Mouse (Mus musculus): Measurements from ENCODE around the gene Ccnl2. TPM values are rescaled to one million over a fixed set of nuclear protein-coding genes. Genes with fewer than 3 reads are reported as not detected.
A peak's percentile ranks its signal among the peaks of the same experiment; 100 is the strongest.

Gene Ccnl2
- polyA plus RNA-seq, 1 experiment from 2014 or later, result 103 TPM

DNA sequence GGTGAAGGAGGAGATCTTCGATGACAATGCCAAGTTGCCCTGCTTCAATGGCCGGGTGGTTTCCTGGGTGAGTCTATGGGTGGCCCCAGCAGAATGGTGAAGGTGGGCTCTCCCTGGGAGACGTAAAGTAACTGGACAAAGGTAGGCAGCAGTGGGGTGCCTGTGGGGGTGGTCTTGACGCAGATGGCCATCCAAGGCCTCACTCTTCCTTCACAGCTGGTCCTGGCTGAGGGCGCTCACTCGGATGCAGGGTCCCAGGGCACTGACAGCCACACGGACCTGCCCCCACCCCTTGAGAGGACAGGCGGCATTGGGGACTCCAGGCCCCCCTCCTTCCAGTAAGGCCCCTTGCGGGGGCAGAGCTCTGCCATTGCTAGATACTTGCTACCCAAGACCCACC lies 41.1 kb downstream of the Ccnl2 start:
- DNase-seq (ENCODE audit: low spot score) (no peak), ATAC-seq (replicated peaks; ENCODE audit: low FRiP score, low read depth) (no peak)
- Histone ChIP-seq H3K27ac (no peak overlapping the region), H3K4me2 (ENCODE audit: low read length) (no peak overlapping the region), H3K4me3 (replicated peaks; ENCODE audit: low read depth, low read length) (no peak overlapping the region), H3K36me3 (ENCODE audit: insufficient read depth, low read length) (peaks cover 48% of the 10 kb centered on the region), H3K4me1 (replicated peaks; ENCODE audit: insufficient read depth, low read length) (peaks cover 6% of the 10 kb centered on the region), H3K9me3 (replicated peaks; ENCODE audit: low read length) (no peaks in the 10 kb centered on the region), H3K9ac (ENCODE audit: low read depth, low read length) (no peak overlapping the region), H3K27me3 (ENCODE audit: insufficient read depth, low read length) (no peaks in the 10 kb centered on the region)
- TF ChIP-seq CTCF (IDR thresholded peaks at IDR 0.05; ENCODE audit: low read depth), result no peak
- 91% methylated on average over 9 of the region's 9 CpGs for WGBS

DNA sequence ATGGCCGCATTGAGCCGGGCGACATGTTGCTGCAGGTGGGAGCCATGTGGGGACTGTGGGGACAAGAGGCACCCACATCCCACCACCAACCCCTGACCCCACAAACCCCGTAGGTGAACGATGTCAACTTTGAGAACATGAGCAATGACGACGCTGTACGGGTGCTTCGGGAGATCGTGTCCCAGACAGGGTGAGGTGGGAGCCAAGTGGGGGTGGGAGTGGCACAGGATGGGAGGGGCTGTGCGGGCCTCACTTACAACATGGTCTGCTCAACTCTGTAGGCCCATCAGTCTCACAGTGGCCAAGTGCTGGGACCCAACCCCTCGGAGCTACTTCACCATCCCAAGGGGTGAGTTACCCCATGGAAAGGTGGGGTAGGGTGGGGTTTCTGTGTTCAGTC lies 42.7 kb downstream of the Ccnl2 start:
- Histone ChIP-seq H3K4me1 (replicated peaks; ENCODE audit: insufficient read depth, low read length) (no peaks in the 10 kb centered on the region; the same call in 1 of the 2 replicates), H3K4me2 (ENCODE audit: low read length) (no peak overlapping the region), H3K9me3 (replicated peaks; ENCODE audit: low read length) (no peaks in the 10 kb centered on the region), H3K36me3 (ENCODE audit: insufficient read depth, low read length) (peaks cover 51% of the 10 kb centered on the region), H3K4me3 (replicated peaks; ENCODE audit: low read depth, low read length) (no peak overlapping the region), H3K27me3 (ENCODE audit: insufficient read depth, low read length) (no peaks in the 10 kb centered on the region), H3K27ac (no peak overlapping the region), H3K9ac (ENCODE audit: low read depth, low read length) (no peak overlapping the region)
- DNase-seq (ENCODE audit: low spot score), result no peak
- ATAC-seq (replicated peaks; ENCODE audit: low FRiP score, low read depth), result no peak
- TF ChIP-seq CTCF (IDR thresholded peaks at IDR 0.05; ENCODE audit: low read depth), result no peak
- WGBS, result 96% methylated on average over 12 of the region's 12 CpGs

DNA sequence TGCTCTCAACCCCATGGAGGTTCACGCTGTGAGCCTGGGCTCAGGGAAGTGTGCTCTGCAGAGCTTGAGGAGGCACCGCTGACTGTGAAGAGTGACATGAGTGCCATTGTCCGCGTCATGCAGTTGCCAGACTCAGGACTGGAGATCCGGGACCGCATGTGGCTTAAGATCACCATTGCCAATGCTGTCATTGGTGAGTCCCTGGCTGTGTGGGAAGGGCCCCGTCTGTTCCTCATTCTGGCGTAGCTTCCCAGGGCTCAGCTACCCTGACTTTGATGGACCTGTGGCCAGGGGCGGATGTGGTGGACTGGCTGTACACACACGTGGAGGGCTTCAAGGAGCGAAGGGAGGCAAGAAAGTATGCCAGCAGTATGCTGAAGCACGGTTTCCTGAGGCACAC lies 43.8 kb downstream of the Ccnl2 start:
- Histone ChIP-seq H3K27me3 (ENCODE audit: insufficient read depth, low read length) (no peaks in the 10 kb centered on the region), H3K4me2 (ENCODE audit: low read length) (no peak overlapping the region), H3K4me1 (replicated peaks; ENCODE audit: insufficient read depth, low read length) (no peaks in the 10 kb centered on the region; the same call in 1 of the 2 replicates), H3K4me3 (replicated peaks; ENCODE audit: low read depth, low read length) (no peak overlapping the region), H3K27ac (no peak overlapping the region), H3K9me3 (replicated peaks; ENCODE audit: low read length) (no peaks in the 10 kb centered on the region), H3K36me3 (ENCODE audit: insufficient read depth, low read length) (peaks cover 53% of the 10 kb centered on the region), H3K9ac (ENCODE audit: low read depth, low read length) (no peak overlapping the region)
- 90% methylated on average over 12 of the region's 12 CpGs for WGBS
- no peak for TF ChIP-seq CTCF (IDR thresholded peaks at IDR 0.05; ENCODE audit: low read depth)
- DNase-seq (ENCODE audit: low spot score), result no peak
- ATAC-seq (replicated peaks; ENCODE audit: low FRiP score, low read depth), result no peak

DNA sequence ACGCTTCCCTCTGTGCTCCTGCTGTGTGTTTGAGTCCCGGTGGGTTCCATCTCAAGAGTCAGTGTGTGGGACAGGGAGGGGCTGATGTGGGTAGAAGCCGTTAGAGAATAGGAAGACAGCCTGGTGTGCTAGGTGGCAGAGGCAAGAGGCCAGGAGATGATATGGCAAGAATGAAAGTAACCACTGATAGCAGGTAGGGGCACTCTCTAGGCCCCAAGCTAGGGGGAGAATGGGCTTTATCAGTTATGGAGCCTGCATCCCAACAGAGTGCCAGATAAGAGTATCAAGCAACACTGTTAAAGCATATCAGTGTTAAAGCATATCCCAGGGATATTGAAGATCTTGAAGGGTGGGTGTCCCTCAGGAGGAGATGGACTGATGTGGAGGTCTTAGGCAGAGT lies 44.6 kb downstream of the Ccnl2 start:
- WGBS, result 77% methylated on average over 3 of the region's 3 CpGs
- no peak for TF ChIP-seq CTCF (IDR thresholded peaks at IDR 0.05; ENCODE audit: low read depth)

DNA sequence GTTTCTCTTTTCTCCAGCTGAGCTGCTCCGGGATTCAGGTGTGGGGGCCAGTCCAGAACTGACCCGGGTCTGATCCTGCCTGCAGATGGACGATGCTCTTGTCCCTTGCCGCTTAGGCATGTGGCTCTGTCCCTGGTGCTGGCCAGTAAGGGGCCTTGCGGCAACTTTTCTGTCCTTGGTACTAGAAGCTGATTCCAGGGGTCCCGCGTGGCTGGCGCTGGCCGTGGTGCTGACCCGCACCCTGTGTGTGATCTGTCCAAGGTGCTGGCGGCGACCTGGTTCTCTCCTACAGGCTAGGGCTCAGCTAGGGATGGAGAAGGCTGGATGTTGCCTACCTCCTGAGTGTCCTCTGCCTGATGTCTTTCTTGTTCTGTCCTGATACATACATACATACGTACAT lies 47.0 kb downstream of the Ccnl2 start:
- 13% methylated on average over 13 of the region's 13 CpGs for WGBS
- Histone ChIP-seq H3K4me1 (replicated peaks; ENCODE audit: insufficient read depth, low read length) (no peaks in the 10 kb centered on the region), H3K27ac (no peak overlapping the region), H3K9ac (ENCODE audit: low read depth, low read length) (no peak overlapping the region), H3K4me2 (ENCODE audit: low read length) (no peak overlapping the region), H3K27me3 (ENCODE audit: insufficient read depth, low read length) (no peaks in the 10 kb centered on the region), H3K4me3 (replicated peaks; ENCODE audit: low read depth, low read length) (no peak overlapping the region), H3K9me3 (replicated peaks; ENCODE audit: low read length) (no peaks in the 10 kb centered on the region), H3K36me3 (ENCODE audit: insufficient read depth, low read length) (peaks cover 46% of the 10 kb centered on the region)
- peak; percentile 89 for DNase-seq (ENCODE audit: low spot score)
- ATAC-seq (replicated peaks; ENCODE audit: low FRiP score, low read depth), result peak; percentile 29; the same call in 1 of the 2 replicates
- no peak; the same call in 1 of the 2 replicates for TF ChIP-seq CTCF (IDR thresholded peaks at IDR 0.05; ENCODE audit: low read depth)

More for the DNA sequence above, 44.6 kb downstream of the Ccnl2 start:
- DNase-seq (ENCODE audit: low spot score), result no peak
- no peaks in the 10 kb centered on the region for H3K9me3 ChIP-seq (replicated peaks; ENCODE audit: low read length)
- H3K27ac ChIP-seq, result no peak overlapping the region
- no peak overlapping the region for H3K4me2 ChIP-seq (ENCODE audit: low read length)
- H3K4me1 ChIP-seq (replicated peaks; ENCODE audit: insufficient read depth, low read length), result no peaks in the 10 kb centered on the region
- H3K36me3 ChIP-seq (ENCODE audit: insufficient read depth, low read length), result peaks cover 54% of the 10 kb centered on the region
- no peaks in the 10 kb centered on the region for H3K27me3 ChIP-seq (ENCODE audit: insufficient read depth, low read length)
- no peak overlapping the region for H3K4me3 ChIP-seq (replicated peaks; ENCODE audit: low read depth, low read length)
- H3K9ac ChIP-seq (ENCODE audit: low read depth, low read length), result no peak overlapping the region
- no peak for ATAC-seq (replicated peaks; ENCODE audit: low FRiP score, low read depth)

DNA sequence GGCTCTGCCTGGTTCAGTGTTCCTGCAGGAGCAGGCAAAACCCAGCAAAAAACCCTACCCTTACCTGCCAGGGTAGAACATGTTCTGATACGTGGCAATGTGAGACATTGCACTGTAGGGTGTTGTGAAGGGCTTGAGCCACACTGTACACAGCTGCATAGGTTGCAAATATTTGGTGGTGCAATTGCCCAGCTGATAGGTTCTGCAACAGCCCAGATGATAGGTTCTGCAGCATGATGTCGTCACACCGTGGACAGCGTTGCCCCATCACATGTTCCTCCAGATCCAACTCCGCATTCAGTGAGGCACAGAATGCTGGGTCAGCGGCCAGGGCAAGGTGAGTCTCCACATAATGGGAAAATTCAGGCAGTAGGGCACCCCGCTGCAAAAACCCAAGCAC lies 49.5 kb downstream of the Ccnl2 start:
- no peak overlapping the region for H3K4me2 ChIP-seq (ENCODE audit: low read length)
- ATAC-seq (replicated peaks; ENCODE audit: low FRiP score, low read depth) (no peak), DNase-seq (ENCODE audit: low spot score) (no peak)
- H3K4me3 ChIP-seq (replicated peaks; ENCODE audit: low read depth, low read length), result no peak overlapping the region
- no peak overlapping the region for H3K27ac ChIP-seq
- peaks cover 28% of the 10 kb centered on the region for H3K36me3 ChIP-seq (ENCODE audit: insufficient read depth, low read length)
- 90% methylated on average over 7 of the region's 7 CpGs for WGBS
- H3K9me3 ChIP-seq (replicated peaks; ENCODE audit: low read length), result no peaks in the 10 kb centered on the region
- no peak for TF ChIP-seq CTCF (IDR thresholded peaks at IDR 0.05; ENCODE audit: low read depth)
- no peaks in the 10 kb centered on the region for H3K4me1 ChIP-seq (replicated peaks; ENCODE audit: insufficient read depth, low read length)
- H3K9ac ChIP-seq (ENCODE audit: low read depth, low read length), result no peak overlapping the region
- no peaks in the 10 kb centered on the region for H3K27me3 ChIP-seq (ENCODE audit: insufficient read depth, low read length)

DNA sequence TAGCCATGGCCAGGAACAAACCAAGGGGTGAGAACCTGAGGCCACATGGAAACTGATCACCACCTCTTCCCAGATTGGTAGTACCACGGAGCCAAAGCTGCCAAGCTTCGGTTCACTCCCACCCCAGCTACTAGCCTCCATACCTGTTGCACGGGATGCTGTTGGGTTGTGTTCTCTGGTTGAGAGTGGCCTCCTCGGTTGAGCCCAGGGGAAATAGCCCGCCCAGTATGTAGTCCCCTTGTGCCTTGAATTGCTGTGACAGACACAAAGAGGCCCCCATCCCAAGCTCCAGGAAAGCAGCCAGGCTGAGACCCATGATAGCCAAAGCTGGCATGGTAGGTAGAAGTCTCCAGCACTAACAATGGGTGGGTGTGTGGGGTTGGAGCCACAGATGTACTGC lies 50.7 kb downstream of the Ccnl2 start, which contains the start of gene Tas1r3:
Gene Tas1r3 (minus strand): TSS at position 362 of the 400 bp plus-strand sequence.
- 80% methylated on average over 5 of the region's 5 CpGs for WGBS
- DNase-seq (ENCODE audit: low spot score) (no peak), ATAC-seq (replicated peaks; ENCODE audit: low FRiP score, low read depth) (no peak)
- Histone ChIP-seq H3K27me3 (ENCODE audit: insufficient read depth, low read length) (no peaks in the 10 kb centered on the region), H3K4me1 (replicated peaks; ENCODE audit: insufficient read depth, low read length) (no peaks in the 10 kb centered on the region), H3K4me3 (replicated peaks; ENCODE audit: low read depth, low read length) (no peak within 1 kb of the TSS), H3K36me3 (ENCODE audit: insufficient read depth, low read length) (peaks cover 18% of the 10 kb centered on the region), H3K9ac (ENCODE audit: low read depth, low read length) (no peak within 1 kb of the TSS), H3K27ac (no peak within 1 kb of the TSS), H3K4me2 (ENCODE audit: low read length) (no peak within 1 kb of the TSS), H3K9me3 (replicated peaks; ENCODE audit: low read length) (no peaks in the 10 kb centered on the region)
- no peak for TF ChIP-seq CTCF (IDR thresholded peaks at IDR 0.05; ENCODE audit: low read depth)
